In genomic region chr7:80297041-80297440, GRCm38 (mm10) we compare ENCODE assay signal across 15 mouse cellular contexts. TPM values are rescaled to one million over a fixed set of nuclear protein-coding genes. Genes with fewer than 3 reads are reported as not detected.
A peak's percentile ranks its signal among the peaks of the same experiment; 100 is the strongest.
DNase-seq lines count a peak whose midpoint lies in the region; ATAC-seq and TF ChIP-seq lines count a peak whose summit lies in the region.
"Had no signal": no experiment of that assay in that cellular context is flagged by ENCODE, and none has a peak within 500 bp of the region (broad histone marks: within the 10 kb centered on the region; RNA-seq: fewer than 3 reads in every experiment).

No protein-coding gene starts in this region.

- DNase-seq in hindbrain, embryonic 10.5 days (ENCODE audit: low spot score) = no peak
- no peak for DNase-seq in hindbrain, embryonic 11.5 days (ENCODE audit: low spot score)
- DNase-seq in midbrain, embryonic 14.5 days = no peak
- DNase-seq in liver, postnatal 0 days = no peak
- DNase-seq in testis, postnatal 14 days (ENCODE audit: low spot score) = no peak
- DNase-seq: adrenal gland, postnatal 14 days; cerebellum, adult 9-11 months; kidney, postnatal 10 days; layer of hippocampus, adult 9-11 months; lung, postnatal 10 days; right cerebral cortex, adult 18-20 months had no signal

- peaks cover 72% of the 10 kb centered on the region for H3K36me3 ChIP-seq in erythroblast, embryonic 14.5 days (ENCODE audit: control insufficient read depth)
- H3K36me3 ChIP-seq in hindbrain, embryonic 10.5 days = peaks cover 56% of the 10 kb centered on the region
- H3K36me3 ChIP-seq in hindbrain, embryonic 11.5 days (ENCODE audit: control insufficient read depth, insufficient read depth, low read length) = peaks cover 14% of the 10 kb centered on the region
- H3K36me3 ChIP-seq in midbrain, embryonic 12.5 days = peaks cover 27% of the 10 kb centered on the region
- peaks cover 2% of the 10 kb centered on the region; the same call in 1 of the 2 replicates for H3K36me3 ChIP-seq in midbrain, embryonic 14.5 days (ENCODE audit: control insufficient read depth, insufficient read depth, low read length)
- peaks cover 37% of the 10 kb centered on the region for H3K36me3 ChIP-seq in liver, postnatal 0 days (replicated peaks; ENCODE audit: insufficient read depth, low read length)

- no peak for TF ChIP-seq EP300 in liver, postnatal 0 days (IDR thresholded peaks at IDR 0.05; ENCODE audit: low read depth)

- peaks cover 60% of the 10 kb centered on the region for H3K4me1 ChIP-seq in erythroblast, embryonic 14.5 days (ENCODE audit: control insufficient read depth)
- H3K4me1 ChIP-seq in hindbrain, embryonic 10.5 days (replicated peaks) = peaks cover 33% of the 10 kb centered on the region
- no peaks in the 10 kb centered on the region for H3K4me1 ChIP-seq in hindbrain, embryonic 11.5 days (replicated peaks; ENCODE audit: control insufficient read depth, insufficient read depth, low read length)
- H3K4me1 ChIP-seq in midbrain, embryonic 12.5 days = peaks cover 24% of the 10 kb centered on the region
- H3K4me1 ChIP-seq in midbrain, embryonic 14.5 days (ENCODE audit: control insufficient read depth, insufficient read depth, low read length) = peaks cover 4% of the 10 kb centered on the region
- peaks cover 13% of the 10 kb centered on the region; the same call in 1 of the 2 replicates for H3K4me1 ChIP-seq in liver, postnatal 0 days (ENCODE audit: insufficient read depth)

- H3K9ac ChIP-seq in hindbrain, embryonic 11.5 days (ENCODE audit: low read depth, low read length) = no peak overlapping the region
- 0 out of 2 replicates have a peak overlapping the region, but pooled peaks have one; percentile 28 for H3K9ac ChIP-seq in midbrain, embryonic 12.5 days (replicated peaks)
- no peak overlapping the region for H3K9ac ChIP-seq in midbrain, embryonic 14.5 days (replicated peaks; ENCODE audit: low read length)
- peak overlapping the region; percentile 18; the same call in 1 of the 2 replicates for H3K9ac ChIP-seq in liver, postnatal 0 days (replicated peaks)
- H3K9ac ChIP-seq: forebrain, embryonic 15.5 days had no signal

- no peak for TF ChIP-seq CTCF in liver, postnatal 0 days (IDR thresholded peaks at IDR 0.05; ENCODE audit: low read depth)

- ATAC-seq in erythroblast, adult 5-6 weeks (replicated peaks; ENCODE audit: low FRiP score, poor library complexity, severe bottlenecking) = no peak
- ATAC-seq in hindbrain, embryonic 11.5 days (ENCODE audit: low FRiP score) = no peak
- no peak for ATAC-seq in midbrain, embryonic 12.5 days (ENCODE audit: low FRiP score, low read depth)
- no peak for ATAC-seq in midbrain, embryonic 14.5 days (ENCODE audit: low FRiP score, low TSS enrichment)
- no peak for ATAC-seq in liver, postnatal 0 days
- ATAC-seq: forebrain, embryonic 15.5 days had no signal

- H3K27me3 ChIP-seq in erythroblast, embryonic 14.5 days (ENCODE audit: control insufficient read depth) = no peaks in the 10 kb centered on the region
- no peaks in the 10 kb centered on the region for H3K27me3 ChIP-seq in hindbrain, embryonic 10.5 days (ENCODE audit: insufficient read depth, poor library complexity, severe bottlenecking)
- no peaks in the 10 kb centered on the region for H3K27me3 ChIP-seq in hindbrain, embryonic 11.5 days (ENCODE audit: control insufficient read depth, insufficient read depth, low read length)
- H3K27me3 ChIP-seq in midbrain, embryonic 12.5 days = no peaks in the 10 kb centered on the region
- no peaks in the 10 kb centered on the region for H3K27me3 ChIP-seq in midbrain, embryonic 14.5 days (ENCODE audit: control insufficient read depth, insufficient read depth, low read length)
- H3K27me3 ChIP-seq in liver, postnatal 0 days (ENCODE audit: insufficient read depth, low read length) = no peaks in the 10 kb centered on the region
- H3K27me3 ChIP-seq: forebrain, embryonic 15.5 days had no signal

- WGBS in hindbrain, embryonic 10.5 days = 91% methylated on average over 3 of the region's 3 CpGs
- WGBS in hindbrain, embryonic 11.5 days = 79% methylated on average over 3 of the region's 3 CpGs
- WGBS in midbrain, embryonic 12.5 days = 73% methylated on average over 3 of the region's 3 CpGs
- WGBS in midbrain, embryonic 14.5 days = 80% methylated on average over 3 of the region's 3 CpGs
- WGBS in liver, postnatal 0 days (ENCODE audit: insufficient replicate concordance) = 83% methylated on average over 3 of the region's 3 CpGs

- no peak overlapping the region for H3K4me2 ChIP-seq in hindbrain, embryonic 11.5 days (replicated peaks; ENCODE audit: low read depth, low read length)
- 0 out of 2 replicates have a peak overlapping the region, but pooled peaks have one; percentile 4 for H3K4me2 ChIP-seq in midbrain, embryonic 12.5 days (replicated peaks)
- no peak overlapping the region for H3K4me2 ChIP-seq in midbrain, embryonic 14.5 days (ENCODE audit: low read length)
- peak overlapping the region; percentile 85 for H3K4me2 ChIP-seq in liver, postnatal 0 days (ENCODE audit: low read depth, low read length)
- H3K4me2 ChIP-seq: forebrain, embryonic 15.5 days had no signal

- no peak overlapping the region; the same call in 1 of the 2 replicates for H3K27ac ChIP-seq in hindbrain, embryonic 10.5 days
- no peak overlapping the region for H3K27ac ChIP-seq in hindbrain, embryonic 11.5 days (ENCODE audit: low read depth, low read length)
- H3K27ac ChIP-seq in midbrain, embryonic 12.5 days (replicated peaks) = no peak overlapping the region
- H3K27ac ChIP-seq in midbrain, embryonic 14.5 days (replicated peaks; ENCODE audit: low read depth, low read length) = no peak overlapping the region
- no peak overlapping the region for H3K27ac ChIP-seq in liver, postnatal 0 days (ENCODE audit: low read depth)
- H3K27ac ChIP-seq: forebrain, embryonic 15.5 days had no signal

- no peaks in the 10 kb centered on the region for H3K9me3 ChIP-seq in erythroblast, embryonic 14.5 days (ENCODE audit: control insufficient read depth, low read length)
- no peaks in the 10 kb centered on the region for H3K9me3 ChIP-seq in hindbrain, embryonic 10.5 days
- no peaks in the 10 kb centered on the region for H3K9me3 ChIP-seq in hindbrain, embryonic 11.5 days (ENCODE audit: control insufficient read depth, low read length)
- H3K9me3 ChIP-seq in midbrain, embryonic 12.5 days = no peaks in the 10 kb centered on the region
- no peaks in the 10 kb centered on the region for H3K9me3 ChIP-seq in midbrain, embryonic 14.5 days (ENCODE audit: control insufficient read depth, low read length)
- no peaks in the 10 kb centered on the region for H3K9me3 ChIP-seq in liver, postnatal 0 days (ENCODE audit: low read length)
- H3K9me3 ChIP-seq: forebrain, embryonic 15.5 days had no signal

- peak overlapping the region; percentile 100 for H3K4me3 ChIP-seq in erythroblast, embryonic 14.5 days (replicated peaks)
- H3K4me3 ChIP-seq in hindbrain, embryonic 10.5 days = peak overlapping the region; percentile 11
- no peak overlapping the region for H3K4me3 ChIP-seq in hindbrain, embryonic 11.5 days (ENCODE audit: low read depth, low read length)
- H3K4me3 ChIP-seq in midbrain, embryonic 12.5 days = 0 out of 2 replicates have a peak overlapping the region, but pooled peaks have one; percentile 2
- H3K4me3 ChIP-seq in midbrain, embryonic 14.5 days (replicated peaks; ENCODE audit: low read depth, low read length) = no peak overlapping the region
- H3K4me3 ChIP-seq in liver, postnatal 0 days (ENCODE audit: low read depth, low read length) = 0 out of 2 replicates have a peak overlapping the region, but pooled peaks have one; percentile 85
- H3K4me3 ChIP-seq: forebrain, embryonic 15.5 days had no signal

RNA-seq across cellular contexts. Expression of gene Prc1, which starts 2.8 kb away (rescaled TPM):
- 3.0 and 4.6 TPM in 2 replicates for polyA plus RNA-seq in erythroblast, embryonic 14.5 days (2012)
- 59.4 and 74.7 TPM in 2 replicates for total RNA-seq in erythroblast, adult 5-6 weeks (2015; ENCODE audit: low replicate concordance)
- total RNA-seq in erythroblast, adult 5-6 weeks (2017; ENCODE audit: low replicate concordance) = 188 and 334 TPM in 2 replicates
- polyA plus RNA-seq in hindbrain, embryonic 10.5 days (2016; fragmentation: Nextera tagmentation; extraction: Ambion mirVana) = 175 and 232 TPM in 2 replicates
- polyA plus RNA-seq in hindbrain, embryonic 11.5 days (2014; fragmentation: Nextera tagmentation; extraction: Ambion mirVana) = 182 and 190 TPM in 2 replicates
- 175 and 180 TPM in 2 replicates for polyA plus RNA-seq in midbrain, embryonic 12.5 days (2016; fragmentation: Nextera tagmentation; extraction: Ambion mirVana)
- polyA plus RNA-seq in midbrain, embryonic 14.5 days (2014; fragmentation: Nextera tagmentation; extraction: Ambion mirVana) = 25.4 and 47.7 TPM in 2 replicates
- polyA plus RNA-seq in liver, postnatal 0 days (2015; fragmentation: Nextera tagmentation; extraction: Ambion mirVana) = 48.3 and 57.6 TPM in 2 replicates

RNA-seq across cellular contexts. Expression of gene Rccd1, which starts 27.2 kb away (rescaled TPM):
- polyA plus RNA-seq in erythroblast, embryonic 14.5 days (2012) = 0.21 and 0.34 TPM in 2 replicates
- 2.5 and 18.8 TPM in 2 replicates for total RNA-seq in erythroblast, adult 5-6 weeks (2015; ENCODE audit: low replicate concordance)
- 0.98 and 4.4 TPM in 2 replicates for total RNA-seq in erythroblast, adult 5-6 weeks (2017; ENCODE audit: low replicate concordance)
- 12.2 and 12.9 TPM in 2 replicates for polyA plus RNA-seq in hindbrain, embryonic 10.5 days (2016; fragmentation: Nextera tagmentation; extraction: Ambion mirVana)
- polyA plus RNA-seq in hindbrain, embryonic 11.5 days (2014; fragmentation: Nextera tagmentation; extraction: Ambion mirVana) = 10.1 and 11.7 TPM in 2 replicates
- 14.2 and 16.2 TPM in 2 replicates for polyA plus RNA-seq in midbrain, embryonic 12.5 days (2016; fragmentation: Nextera tagmentation; extraction: Ambion mirVana)
- 14.6 and 16.5 TPM in 2 replicates for polyA plus RNA-seq in midbrain, embryonic 14.5 days (2014; fragmentation: Nextera tagmentation; extraction: Ambion mirVana)
- polyA plus RNA-seq in liver, postnatal 0 days (2015; fragmentation: Nextera tagmentation; extraction: Ambion mirVana) = 1.2 and 1.6 TPM in 2 replicates

RNA-seq across cellular contexts. Expression of gene Vps33b, which starts 27.6 kb away (rescaled TPM):
- 0.13 and 0.14 TPM in 2 replicates for polyA plus RNA-seq in erythroblast, embryonic 14.5 days (2012)
- total RNA-seq in erythroblast, adult 5-6 weeks (2015; ENCODE audit: low replicate concordance) = 3.8 and 12.7 TPM in 2 replicates
- total RNA-seq in erythroblast, adult 5-6 weeks (2017; ENCODE audit: low replicate concordance) = 4.9 and 7.5 TPM in 2 replicates
- 16.6 and 19.6 TPM in 2 replicates for polyA plus RNA-seq in hindbrain, embryonic 10.5 days (2016; fragmentation: Nextera tagmentation; extraction: Ambion mirVana)
- polyA plus RNA-seq in hindbrain, embryonic 11.5 days (2014; fragmentation: Nextera tagmentation; extraction: Ambion mirVana) = 16.6 and 25.2 TPM in 2 replicates
- polyA plus RNA-seq in midbrain, embryonic 12.5 days (2016; fragmentation: Nextera tagmentation; extraction: Ambion mirVana) = 18.5 and 21.4 TPM in 2 replicates
- polyA plus RNA-seq in midbrain, embryonic 14.5 days (2014; fragmentation: Nextera tagmentation; extraction: Ambion mirVana) = 18.8 and 21.9 TPM in 2 replicates
- polyA plus RNA-seq in liver, postnatal 0 days (2015; fragmentation: Nextera tagmentation; extraction: Ambion mirVana) = 2.5 and 2.9 TPM in 2 replicates

RNA-seq across cellular contexts. Expression of gene Ngrn, which starts 36.0 kb away (rescaled TPM):
- polyA plus RNA-seq in erythroblast, embryonic 14.5 days (2012) = 2.9 and 4.1 TPM in 2 replicates
- 5.2 and 7.7 TPM in 2 replicates for total RNA-seq in erythroblast, adult 5-6 weeks (2015; ENCODE audit: low replicate concordance)
- 5.6 and 9.9 TPM in 2 replicates for total RNA-seq in erythroblast, adult 5-6 weeks (2017; ENCODE audit: low replicate concordance)
- 40.4 and 47.4 TPM in 2 replicates for polyA plus RNA-seq in hindbrain, embryonic 10.5 days (2016; fragmentation: Nextera tagmentation; extraction: Ambion mirVana)
- 49.5 and 51.6 TPM in 2 replicates for polyA plus RNA-seq in hindbrain, embryonic 11.5 days (2014; fragmentation: Nextera tagmentation; extraction: Ambion mirVana)
- 56.7 and 57.5 TPM in 2 replicates for polyA plus RNA-seq in midbrain, embryonic 12.5 days (2016; fragmentation: Nextera tagmentation; extraction: Ambion mirVana)
- polyA plus RNA-seq in midbrain, embryonic 14.5 days (2014; fragmentation: Nextera tagmentation; extraction: Ambion mirVana) = 67.3 and 70.8 TPM in 2 replicates
- polyA plus RNA-seq in liver, postnatal 0 days (2015; fragmentation: Nextera tagmentation; extraction: Ambion mirVana) = 20.9 and 23.1 TPM in 2 replicates

RNA-seq across cellular contexts. Expression of gene Unc45a, which starts 43.8 kb away (rescaled TPM):
- 1.5 and 2.7 TPM in 2 replicates for polyA plus RNA-seq in erythroblast, embryonic 14.5 days (2012)
- total RNA-seq in erythroblast, adult 5-6 weeks (2015; ENCODE audit: low replicate concordance) = 1.5 and 4.2 TPM in 2 replicates
- 4.2 and 4.8 TPM in 2 replicates for total RNA-seq in erythroblast, adult 5-6 weeks (2017; ENCODE audit: low replicate concordance)
- 46.2 and 54.6 TPM in 2 replicates for polyA plus RNA-seq in hindbrain, embryonic 10.5 days (2016; fragmentation: Nextera tagmentation; extraction: Ambion mirVana)
- 23.4 and 30.4 TPM in 2 replicates for polyA plus RNA-seq in hindbrain, embryonic 11.5 days (2014; fragmentation: Nextera tagmentation; extraction: Ambion mirVana)
- 51.4 and 54.9 TPM in 2 replicates for polyA plus RNA-seq in midbrain, embryonic 12.5 days (2016; fragmentation: Nextera tagmentation; extraction: Ambion mirVana)
- 42.7 and 43.7 TPM in 2 replicates for polyA plus RNA-seq in midbrain, embryonic 14.5 days (2014; fragmentation: Nextera tagmentation; extraction: Ambion mirVana)
- polyA plus RNA-seq in liver, postnatal 0 days (2015; fragmentation: Nextera tagmentation; extraction: Ambion mirVana) = 4.9 and 7.2 TPM in 2 replicates

Comparison
In these comparisons a context has a peak if more than half of its experiments do, and no peak if none do; other contexts are left out.
1. H3K4me3 ChIP-seq: peak in erythroblast, embryonic 14.5 days (single experiment), hindbrain, embryonic 10.5 days (single experiment), midbrain, embryonic 12.5 days (single experiment) and liver, postnatal 0 days (single experiment); none in hindbrain, embryonic 11.5 days (single experiment) and midbrain, embryonic 14.5 days (single experiment).
2. H3K4me2 ChIP-seq: peak in midbrain, embryonic 12.5 days (single experiment) and liver, postnatal 0 days (single experiment); none in hindbrain, embryonic 11.5 days (single experiment) and midbrain, embryonic 14.5 days (single experiment).
3. H3K9ac ChIP-seq: peak in midbrain, embryonic 12.5 days (single experiment) and liver, postnatal 0 days (single experiment); none in hindbrain, embryonic 11.5 days (single experiment) and midbrain, embryonic 14.5 days (single experiment).